Mouse (Mus musculus) forebrain, embryonic 16.5 days (tissue): ENCODE measurements at regions not wholly inside any gene's neighbourhood (a gene's known extent, or its start where the extent isn't known, plus 50 kb on each side); places are given as distances from the start of the nearest gene placed in this dataset.

Source experiments
- ATAC-seq: fragments of 200-750 bp; cut with Nextera tagmentation; 2 replicates; pipeline ENCODE4 v1.8.0; 2017; ENCODE audit warnings: mild to moderate bottlenecking, moderate library complexity
- H3K27ac ChIP-seq: fragments of 300-500 bp; sonication (generic); 2 replicates; pipeline ENCODE4 v1.5.1; 2014; ENCODE audit warnings: low read length, control low read depth
- H3K27me3 ChIP-seq: fragments of 300-500 bp; sonication (generic); replicated peaks from 2 replicates; pipeline ENCODE4 v1.6.1; 2014; ENCODE audit warnings: low read length; ENCODE audit not compliant: control insufficient read depth, insufficient read depth
- H3K36me3 ChIP-seq: fragments of 300-500 bp; sonication (generic); 2 replicates; pipeline ENCODE4 v1.6.1; 2014; ENCODE audit not compliant: control insufficient read depth, insufficient read depth
- H3K4me1 ChIP-seq: fragments of 300-500 bp; sonication (generic); replicated peaks from 2 replicates; pipeline ENCODE4 v1.6.1; 2014; ENCODE audit warnings: low read length; ENCODE audit not compliant: control insufficient read depth, insufficient read depth
- H3K4me2 ChIP-seq: fragments of 300-500 bp; sonication (generic); 2 replicates; pipeline ENCODE4 v1.6.1; 2014; ENCODE audit warnings: mild to moderate bottlenecking, low read length, control low read depth
- H3K4me3 ChIP-seq: fragments of 300-500 bp; sonication (generic); replicated peaks from 2 replicates; pipeline ENCODE4 v1.5.1; 2014; ENCODE audit warnings: mild to moderate bottlenecking, low read length, control low read depth
- H3K9ac ChIP-seq: fragments of 300-500 bp; sonication (generic); replicated peaks from 2 replicates; pipeline ENCODE4 v1.6.1; 2014; ENCODE audit warnings: low read depth, low read length, control low read depth
- H3K9me3 ChIP-seq: fragments of 300-500 bp; sonication (generic); 2 replicates; pipeline ENCODE4 v1.6.1; 2016; ENCODE audit warnings: low read length; ENCODE audit not compliant: control insufficient read depth
- WGBS: fragments of 180-500 bp; shearing (Covaris S2); extraction: QIAGEN DNeasy Blood & Tissue Kit; methylation state at CpG from one replicate; pipeline ENCODE4 v1.1.7; 2014; 5-methylcytosine and 5-hydroxymethylcytosine counted together

GRCm38 (mm10) chr1:137323035-137323680, 362.9 kb upstream of the Nr5a2 start:
- Histone ChIP-seq H3K36me3 (no peaks in the 10 kb centered on the region), H3K4me2 (no peak overlapping the region), H3K27ac (no peak overlapping the region), H3K9me3 (no peaks in the 10 kb centered on the region), H3K27me3 (no peaks in the 10 kb centered on the region), H3K9ac (no peak overlapping the region), H3K4me1 (0 out of 2 replicates have a peak, but pooled peaks cover 2% of the 10 kb centered on the region), H3K4me3 (no peak overlapping the region)
- WGBS: 21% methylated on average over 2 of the region's 2 CpGs
- ATAC-seq: peak; percentile 84

- 76% methylated on average over 5 of the region's 5 CpGs for whole genome bisulfite sequencing
- Histone ChIP-seq H3K36me3 (no peaks in the 10 kb centered on the region), H3K9ac (no peak overlapping the region), H3K4me1 (no peaks in the 10 kb centered on the region), H3K4me3 (no peak overlapping the region), H3K27me3 (no peaks in the 10 kb centered on the region), H3K27ac (peak overlapping the region; percentile 13; the same call in 1 of the 2 replicates), H3K4me2 (no peak overlapping the region), H3K9me3 (no peaks in the 10 kb centered on the region)
- ATAC-seq: peak; percentile 75; the same call in 1 of the 2 replicates
Observed at GRCm38 (mm10) chr1:137302757-137303422, 342.6 kb upstream of the Nr5a2 start.

- no peak for ATAC-seq
- no peaks in the 10 kb centered on the region for H3K9me3 ChIP-seq
- 70% methylated on average over 10 of the region's 10 CpGs for WGBS
Observed at GRCm38 (mm10) chr1:137297780-137298569, 337.7 kb upstream of the Nr5a2 start.

GRCm38 (mm10) chr1:137289456-137289855, 329.2 kb upstream of the Nr5a2 start:
- Histone ChIP-seq H3K27me3 (no peaks in the 10 kb centered on the region), H3K4me1 (no peaks in the 10 kb centered on the region), H3K9ac (no peak overlapping the region), H3K4me3 (no peak overlapping the region), H3K27ac (no peak overlapping the region), H3K9me3 (no peaks in the 10 kb centered on the region), H3K4me2 (no peak overlapping the region), H3K36me3 (no peaks in the 10 kb centered on the region)
- 80% methylated on average over 9 of the region's 9 CpGs for WGBS
- no peak for ATAC-seq

More at GRCm38 (mm10) chr1:137297780-137298569, 337.7 kb upstream of the Nr5a2 start:
- H3K9ac ChIP-seq: no peak overlapping the region
- no peak overlapping the region for H3K4me3 ChIP-seq
- H3K4me2 ChIP-seq: no peak overlapping the region
- H3K4me1 ChIP-seq: no peaks in the 10 kb centered on the region
- no peak overlapping the region for H3K27ac ChIP-seq
- H3K36me3 ChIP-seq: no peaks in the 10 kb centered on the region
- no peaks in the 10 kb centered on the region for H3K27me3 ChIP-seq

GRCm38 (mm10) chr1:137283291-137283690, 323.0 kb upstream of the Nr5a2 start:
- no peak overlapping the region for H3K27ac ChIP-seq
- no peaks in the 10 kb centered on the region for H3K36me3 ChIP-seq
- WGBS: 82% methylated on average over 5 of the region's 5 CpGs
- no peaks in the 10 kb centered on the region for H3K9me3 ChIP-seq
- H3K27me3 ChIP-seq: no peaks in the 10 kb centered on the region
- no peak overlapping the region for H3K4me3 ChIP-seq
- no peaks in the 10 kb centered on the region for H3K4me1 ChIP-seq
- ATAC-seq: no peak
- H3K9ac ChIP-seq: no peak overlapping the region
- no peak overlapping the region for H3K4me2 ChIP-seq

GRCm38 (mm10) chr1:137282457-137282856, 322.2 kb upstream of the Nr5a2 start:
- Histone ChIP-seq H3K4me3 (no peak overlapping the region), H3K27me3 (no peaks in the 10 kb centered on the region), H3K9me3 (no peaks in the 10 kb centered on the region), H3K36me3 (no peaks in the 10 kb centered on the region), H3K4me2 (no peak overlapping the region), H3K9ac (no peak overlapping the region), H3K4me1 (no peaks in the 10 kb centered on the region), H3K27ac (no peak overlapping the region)
- no peak for ATAC-seq
- WGBS: 81% methylated on average over 5 of the region's 5 CpGs

GRCm38 (mm10) chr1:137280391-137281386, 320.4 kb upstream of the Nr5a2 start:
- Histone ChIP-seq H3K36me3 (no peaks in the 10 kb centered on the region), H3K4me2 (no peak overlapping the region), H3K9ac (no peak overlapping the region), H3K4me3 (no peak overlapping the region), H3K27ac (no peak overlapping the region), H3K9me3 (no peaks in the 10 kb centered on the region), H3K4me1 (no peaks in the 10 kb centered on the region), H3K27me3 (no peaks in the 10 kb centered on the region)
- 53% methylated on average over 10 of the region's 10 CpGs for WGBS
- ATAC-seq: no peak

GRCm38 (mm10) chr1:137279981-137280380, 319.7 kb upstream of the Nr5a2 start:
- H3K9me3 ChIP-seq: no peaks in the 10 kb centered on the region
- ATAC-seq: no peak
- no peak overlapping the region for H3K27ac ChIP-seq
- no peaks in the 10 kb centered on the region for H3K36me3 ChIP-seq
- no peaks in the 10 kb centered on the region for H3K4me1 ChIP-seq
- no peak overlapping the region for H3K4me3 ChIP-seq
- no peak overlapping the region for H3K9ac ChIP-seq
- 93% methylated on average over 2 of the region's 2 CpGs for WGBS
- H3K4me2 ChIP-seq: no peak overlapping the region
- H3K27me3 ChIP-seq: no peaks in the 10 kb centered on the region
